Mouse (Mus musculus) bone marrow macrophage, adult 2 months (primary cell): ENCODE results near the gene 6030468B19Rik.

Source experiments
- CTCF ChIP-seq: IDR thresholded peaks from 2 replicates; pipeline ENCODE4 v1.5.1; 2012; ENCODE audit warnings: low read depth, mild to moderate bottlenecking, low read length, moderate library complexity
- POLR2A ChIP-seq: IDR thresholded peaks from 2 replicates; pipeline ENCODE4 v1.6.1; 2012; ENCODE audit warnings: mild to moderate bottlenecking, low read depth, low read length, borderline replicate concordance

- TF ChIP-seq POLR2A (no peak), CTCF (no peak)
Observed at GRCm38 (mm10) chr11:117826916-117827315, 29.5 kb downstream of the 6030468B19Rik start.
